Mouse (Mus musculus): ENCODE data around the gene Atp6v0a1.

The Atp6v0a1 gene

DNA sequence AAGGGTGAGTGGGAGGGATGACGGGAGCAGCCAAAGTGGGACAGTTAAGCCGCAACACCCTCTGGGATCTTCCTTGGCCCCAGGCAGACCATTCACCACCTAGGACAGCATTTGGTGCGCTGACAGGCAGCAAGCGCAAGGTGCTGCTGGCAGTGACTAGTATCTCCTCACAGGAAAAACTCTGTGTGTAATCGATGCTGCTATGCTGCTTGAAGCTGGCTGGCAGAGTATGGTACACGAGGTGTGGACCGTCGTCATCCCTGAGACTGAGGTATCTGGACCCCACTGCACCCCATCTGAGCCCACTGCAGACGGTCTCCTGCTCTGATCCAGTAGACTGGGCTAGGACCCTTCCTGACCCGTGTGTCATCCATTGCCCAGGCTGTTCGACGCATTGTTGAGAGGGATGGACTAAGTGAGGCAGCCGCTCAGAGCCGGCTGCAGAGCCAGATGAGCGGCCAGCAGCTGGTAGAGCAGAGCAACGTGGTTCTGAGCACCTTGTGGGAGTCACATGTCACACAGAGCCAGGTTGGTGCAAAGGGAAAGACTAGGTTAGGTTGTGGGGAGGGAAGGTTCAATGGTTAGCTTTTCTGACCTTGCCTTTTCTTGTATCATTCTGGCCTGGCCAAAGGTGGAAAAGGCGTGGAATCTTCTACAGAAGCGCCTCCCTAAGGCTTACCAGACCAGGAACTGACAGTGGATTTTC is 76.5 kb downstream of the Atp6v0a1 start:
- DNase-seq (ENCODE audit: low spot score): no peak

DNA sequence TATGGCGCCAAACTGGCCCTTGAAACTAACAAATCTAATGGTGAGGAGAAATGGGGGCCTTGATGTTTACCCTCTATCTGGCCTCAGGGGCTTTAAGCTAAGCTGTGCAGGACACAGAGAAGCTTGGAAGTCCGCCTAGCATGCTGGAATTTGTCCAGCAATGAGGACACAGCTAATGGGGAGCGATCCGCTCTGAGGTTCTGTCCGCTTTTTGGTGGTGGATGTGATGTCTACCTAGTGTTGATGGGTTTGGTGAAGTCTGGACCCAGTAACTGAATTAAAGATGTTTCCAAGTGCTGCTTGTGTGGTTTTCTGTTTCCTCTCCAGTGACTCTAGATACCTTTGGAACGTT is 77.0 kb downstream of the Atp6v0a1 start:
- DNase-seq (ENCODE audit: low spot score): no peak

DNA sequence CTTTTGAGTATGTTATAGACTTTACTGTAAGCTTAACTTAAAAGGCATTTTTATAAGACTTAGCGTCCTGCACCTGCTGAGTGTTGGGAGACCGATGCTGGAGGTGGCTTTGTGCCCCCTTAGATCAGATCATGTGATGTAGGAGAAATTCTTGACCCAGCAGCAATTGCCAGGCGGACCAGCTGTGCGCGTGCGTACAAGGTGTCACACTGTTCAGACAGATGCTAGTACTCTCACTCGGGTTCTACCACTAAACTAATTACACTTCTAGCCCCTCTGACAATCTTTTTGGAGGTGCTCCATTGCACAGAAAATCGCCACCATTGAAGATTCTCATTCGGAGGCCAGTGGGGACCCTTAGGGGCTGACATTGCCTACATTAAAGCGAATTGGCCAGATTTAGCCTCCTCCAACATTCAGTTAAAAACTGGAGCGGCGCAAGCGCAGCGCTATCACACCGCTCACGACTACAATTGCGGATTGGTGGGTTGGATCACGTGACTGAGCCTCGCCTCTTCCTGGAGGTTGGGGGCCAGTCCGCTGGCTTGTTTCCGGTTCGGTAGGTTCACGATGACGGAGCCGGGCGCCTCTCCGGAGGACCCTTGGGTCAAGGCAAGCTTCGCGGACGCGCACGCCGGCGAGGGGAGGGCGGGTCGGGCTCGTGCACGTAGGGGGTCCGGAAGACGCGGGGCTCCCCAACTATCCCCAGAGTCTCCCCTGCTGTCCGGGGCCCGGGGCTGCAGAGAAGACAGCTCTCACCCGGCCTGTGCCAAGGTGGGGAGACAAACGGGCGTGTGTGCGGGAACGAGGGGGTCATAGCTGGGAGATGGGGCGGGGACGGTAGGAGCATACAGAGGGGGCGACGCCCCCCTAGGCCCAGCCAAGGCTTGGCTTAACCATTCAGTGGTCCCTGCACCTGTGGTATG is 77.8 kb downstream of the Atp6v0a1 start, which contains the start of gene Mlx:
Mlx (plus strand) TSS at position 522 of the 926 bp plus-strand sequence.
- DNase-seq (ENCODE audit: low spot score): peak; percentile 80

DNA sequence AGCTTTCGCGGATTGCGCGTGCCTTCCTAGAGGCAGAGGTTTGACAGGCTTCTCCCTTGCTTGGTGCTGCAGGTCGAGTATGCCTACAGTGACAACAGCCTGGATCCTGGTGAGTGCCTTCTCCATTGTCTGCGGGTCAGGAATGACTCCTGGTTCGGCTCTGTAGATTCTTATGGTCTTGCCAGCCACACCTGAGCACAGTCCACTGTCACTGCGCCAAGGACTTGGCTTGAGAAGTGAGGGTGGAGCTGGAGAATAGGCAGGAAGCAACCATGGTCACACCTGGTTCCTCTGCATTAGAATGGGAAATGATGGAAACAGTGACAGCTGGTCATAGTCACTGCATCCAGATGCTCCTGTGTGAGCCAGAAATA is 78.4 kb downstream of the Atp6v0a1 start:
- DNase-seq (ENCODE audit: low spot score): no peak

DNA sequence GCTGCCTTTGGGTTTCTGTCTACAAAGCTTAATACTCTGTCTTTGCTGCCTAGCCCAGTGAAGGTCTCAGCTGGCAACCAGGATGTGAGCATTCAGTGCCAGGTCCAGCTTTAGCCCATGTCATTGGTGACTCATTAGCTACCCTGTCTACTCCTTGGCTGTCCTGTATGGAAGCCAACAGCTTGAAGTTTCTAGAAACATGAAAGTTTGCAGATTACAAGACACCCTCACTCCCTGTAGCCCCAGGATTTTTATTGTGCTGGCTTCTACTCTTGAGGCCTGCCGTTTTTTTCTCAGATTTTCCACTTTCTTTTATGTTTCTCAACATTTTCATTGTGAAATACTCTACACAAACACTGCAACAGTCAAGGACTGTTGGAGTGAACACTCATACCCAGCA is 80.7 kb downstream of the Atp6v0a1 start:
- no peak for DNase-seq (ENCODE audit: low spot score)

DNA sequence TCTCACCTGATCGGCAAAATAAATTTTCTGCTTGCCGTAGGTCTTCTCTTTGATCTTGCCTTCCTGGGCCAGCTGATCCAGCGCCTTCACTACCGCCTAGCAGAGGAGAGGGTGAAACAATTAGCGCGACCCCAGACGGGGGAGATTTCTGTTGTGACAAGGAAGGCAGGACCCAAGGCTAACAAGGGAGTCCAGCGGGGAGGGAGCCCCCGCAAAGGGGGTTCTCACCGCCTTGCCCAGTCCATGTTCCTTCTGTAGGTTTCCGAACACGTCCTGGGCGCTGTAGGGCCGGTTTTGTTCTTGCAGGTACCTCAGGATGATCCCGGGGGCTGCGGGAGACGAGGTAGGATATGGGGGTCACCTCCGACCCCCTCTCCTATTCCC is 85.7 kb downstream of the Atp6v0a1 start:
- no peak for DNase-seq (ENCODE audit: low spot score)

DNA sequence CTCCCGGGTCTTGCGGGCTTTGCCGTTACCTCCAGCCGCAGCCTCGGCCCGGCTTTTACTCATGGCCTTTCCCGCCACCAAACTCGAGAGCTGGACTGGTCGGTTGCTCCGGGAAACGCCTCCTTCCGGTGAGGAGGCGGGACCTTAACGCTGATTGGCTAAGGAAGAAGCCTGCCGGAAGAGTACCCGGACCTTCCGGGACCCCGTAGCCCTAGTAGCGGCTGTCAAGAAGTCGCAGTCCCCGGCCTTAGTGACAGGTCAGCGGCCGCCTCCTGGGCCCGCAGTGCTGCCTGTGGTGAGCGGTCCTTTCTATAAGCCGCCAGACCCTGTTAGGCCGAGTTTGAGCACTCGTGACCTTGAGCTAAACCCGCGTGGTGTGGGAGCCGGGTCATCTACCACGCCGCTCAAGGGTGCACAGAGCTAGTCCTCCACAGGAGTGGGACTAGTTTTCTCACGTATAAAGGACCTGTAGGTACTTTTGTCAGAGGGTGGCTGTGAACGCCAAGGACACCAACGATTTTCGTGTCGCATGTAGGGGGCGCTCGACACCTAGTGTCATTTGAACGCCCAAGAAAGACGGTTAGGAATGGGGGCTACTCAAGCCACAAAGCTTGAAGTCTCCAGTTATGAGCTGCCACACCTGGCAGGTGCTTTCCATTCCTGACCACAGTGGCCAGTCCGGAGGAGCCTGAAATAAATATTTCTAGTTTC is 86.2 kb downstream of the Atp6v0a1 start, which contains the start of gene Psmc3ip:
Psmc3ip (minus strand) TSS at position 123 of the 711 bp plus-strand sequence.
- peak; percentile 92 for DNase-seq (ENCODE audit: low spot score)

DNA sequence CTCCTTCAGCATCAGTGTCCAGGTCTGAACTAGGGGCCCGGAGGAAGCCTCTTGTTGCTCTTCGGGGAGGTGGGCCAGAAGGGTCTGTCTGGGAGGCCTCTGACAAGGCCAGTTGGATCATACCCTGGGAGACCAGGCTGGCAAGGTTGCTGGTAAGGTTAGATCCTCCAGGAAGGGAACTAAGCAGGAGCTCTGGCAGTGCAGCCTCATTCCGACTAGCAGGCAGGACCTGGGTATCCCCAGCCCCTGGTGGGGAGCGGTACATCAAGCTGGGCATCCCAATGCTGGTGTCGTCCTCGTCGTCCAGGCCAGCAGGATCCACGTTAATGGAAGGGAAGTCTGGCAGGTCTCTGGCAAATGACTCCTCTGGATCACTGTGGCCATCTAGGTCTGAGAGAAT is 89.0 kb downstream of the Atp6v0a1 start:
- DNase-seq (ENCODE audit: low spot score): no peak

DNA sequence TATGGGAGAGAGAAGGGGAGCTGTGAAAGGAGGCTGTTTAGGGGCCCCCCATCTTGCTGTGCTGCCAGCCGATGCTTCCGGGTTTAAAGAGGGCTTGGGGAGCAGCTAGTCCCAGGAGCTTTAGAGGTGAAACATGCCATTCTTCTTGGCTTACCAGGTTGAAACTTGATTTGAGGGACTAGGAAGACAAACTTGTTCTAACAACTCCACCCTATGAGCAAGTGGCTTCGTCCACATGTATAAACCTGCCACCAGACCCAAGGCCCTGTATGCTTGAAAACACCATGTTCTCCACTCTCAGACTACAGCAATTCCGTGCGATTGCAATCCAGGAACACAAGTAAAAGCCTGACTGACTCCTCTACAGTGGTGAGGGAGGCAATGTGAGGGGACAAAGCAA is 93.8 kb downstream of the Atp6v0a1 start:
- DNase-seq (ENCODE audit: low spot score): no peak

DNA sequence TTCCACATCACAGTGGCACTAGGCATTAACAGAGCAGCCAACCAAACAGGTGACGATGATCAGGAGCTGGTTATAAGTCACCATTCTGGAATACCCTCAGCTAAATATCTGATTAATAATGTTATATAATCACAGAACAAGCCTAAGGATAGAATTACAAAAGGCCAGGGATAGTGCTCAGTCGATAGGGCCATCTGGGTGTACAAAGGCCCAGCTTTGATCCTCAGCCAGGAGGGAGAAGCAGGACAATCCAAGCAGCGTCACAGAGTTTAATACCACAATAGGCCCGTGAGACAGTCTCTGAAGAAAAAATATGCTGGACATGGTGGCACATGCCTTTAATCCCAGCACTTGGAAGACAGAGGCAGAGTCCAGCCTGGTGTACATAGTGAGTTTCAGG is 100.1 kb downstream of the Atp6v0a1 start:
- no peak for DNase-seq (ENCODE audit: low spot score)

DNA sequence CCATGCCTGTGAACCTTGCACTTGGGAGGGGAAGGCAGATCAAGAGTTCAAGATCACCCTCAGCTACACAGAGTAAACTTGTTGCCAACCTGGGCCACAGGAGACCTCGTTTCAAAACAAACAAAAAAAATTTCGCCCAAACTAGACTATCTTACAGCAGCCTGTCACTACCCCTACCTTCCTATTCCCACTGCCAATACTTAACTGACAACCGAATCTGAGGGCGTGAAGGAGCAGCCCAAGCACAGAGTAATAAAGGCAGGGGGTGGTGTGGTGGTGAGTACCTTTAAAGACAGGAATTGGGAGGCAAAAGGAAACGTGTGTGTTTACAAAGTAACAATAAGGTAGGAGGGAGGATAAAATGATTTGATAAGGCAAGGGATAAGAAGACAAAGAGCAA is 101.5 kb downstream of the Atp6v0a1 start:
- DNase-seq (ENCODE audit: low spot score): no peak

DNA sequence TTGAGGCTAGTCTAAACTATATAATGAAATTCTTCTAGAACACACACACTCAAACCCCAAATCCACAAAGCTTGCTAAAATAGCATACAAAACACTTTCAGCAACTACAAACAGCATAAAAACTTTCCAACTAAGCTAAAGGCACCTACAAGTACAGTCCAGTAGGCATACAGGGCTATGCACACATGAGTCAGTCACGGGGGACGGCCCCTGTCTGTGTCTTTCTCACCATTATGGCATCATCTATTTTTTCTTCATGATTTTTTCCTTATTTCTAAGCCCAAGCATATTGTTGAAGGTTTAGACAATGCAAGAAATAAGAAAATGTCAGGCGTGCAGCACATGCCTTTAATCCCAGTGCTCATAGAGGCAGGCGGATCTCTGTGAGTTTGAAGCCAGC is 101.9 kb downstream of the Atp6v0a1 start:
- no peak for DNase-seq (ENCODE audit: low spot score)

DNA sequence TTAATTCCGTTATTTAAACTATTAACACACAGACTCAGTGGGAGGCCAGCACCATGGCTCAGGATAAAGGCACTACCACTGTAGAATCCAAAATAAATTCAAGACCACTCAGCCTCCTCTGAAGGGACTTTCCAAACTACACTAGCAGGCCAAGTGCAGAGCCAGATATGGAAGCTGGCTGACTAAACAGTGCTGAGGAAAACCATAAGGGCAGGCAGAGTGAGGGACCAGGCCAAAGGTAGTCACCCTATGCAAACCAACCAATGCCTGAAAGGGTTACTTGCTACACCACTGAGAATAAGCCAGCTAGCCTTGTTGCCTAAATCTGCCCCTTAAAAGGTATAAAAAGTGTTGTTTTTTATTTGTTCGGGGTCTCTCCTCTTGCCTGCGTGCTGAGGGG is 102.9 kb downstream of the Atp6v0a1 start:
- no peak for DNase-seq (ENCODE audit: low spot score)

Data from urinary bladder, postnatal 25 days (tissue).